Mouse (Mus musculus): ENCODE measurements around the gene Med9. TPM values are rescaled to one million over a fixed set of nuclear protein-coding genes. Genes with fewer than 3 reads are reported as not detected.

Gene Med9
- total RNA-seq (2015; ENCODE audit: low replicate concordance) = 2.9 and 3.3 TPM in 2 replicates
- 3.9 and 8.9 TPM in 2 replicates for total RNA-seq (2017; ENCODE audit: low replicate concordance)

DNA sequence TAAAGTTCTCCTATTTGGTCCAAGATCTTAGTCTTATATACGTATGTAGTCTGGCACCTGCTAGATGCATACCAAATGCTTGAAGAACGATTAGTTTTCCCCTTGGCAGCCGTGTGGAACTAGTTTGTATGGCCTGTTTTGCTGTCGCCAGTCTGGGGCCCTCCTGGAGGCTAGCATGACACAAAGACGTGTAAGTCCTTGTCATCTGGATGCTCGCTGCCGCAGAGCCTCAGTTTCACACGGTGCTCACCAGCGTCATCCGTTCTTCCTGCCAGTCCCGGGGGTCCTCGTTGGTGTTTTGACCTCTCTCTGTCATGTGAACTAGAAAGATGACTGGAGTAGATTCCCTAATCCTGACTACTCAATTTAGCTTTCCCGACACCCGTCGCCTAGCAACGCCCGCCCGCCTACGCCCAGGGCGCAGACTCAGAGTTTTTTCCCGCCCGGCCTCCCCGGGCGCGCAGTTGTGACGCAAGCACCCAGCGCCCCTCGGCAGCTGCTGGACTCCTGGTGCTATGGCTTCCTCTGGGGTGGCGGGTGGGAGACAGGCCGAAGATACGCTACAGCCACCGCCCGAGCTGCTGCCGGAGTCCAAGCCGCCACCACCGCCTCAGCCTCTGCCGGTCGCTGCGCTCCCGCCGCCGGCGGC, at the start of gene Med9:
Med9 (plus strand) TSS at position 455 of the 649 bp plus-strand sequence.
- peak; percentile 94 for ATAC-seq (replicated peaks; ENCODE audit: low FRiP score, poor library complexity, severe bottlenecking)

DNA sequence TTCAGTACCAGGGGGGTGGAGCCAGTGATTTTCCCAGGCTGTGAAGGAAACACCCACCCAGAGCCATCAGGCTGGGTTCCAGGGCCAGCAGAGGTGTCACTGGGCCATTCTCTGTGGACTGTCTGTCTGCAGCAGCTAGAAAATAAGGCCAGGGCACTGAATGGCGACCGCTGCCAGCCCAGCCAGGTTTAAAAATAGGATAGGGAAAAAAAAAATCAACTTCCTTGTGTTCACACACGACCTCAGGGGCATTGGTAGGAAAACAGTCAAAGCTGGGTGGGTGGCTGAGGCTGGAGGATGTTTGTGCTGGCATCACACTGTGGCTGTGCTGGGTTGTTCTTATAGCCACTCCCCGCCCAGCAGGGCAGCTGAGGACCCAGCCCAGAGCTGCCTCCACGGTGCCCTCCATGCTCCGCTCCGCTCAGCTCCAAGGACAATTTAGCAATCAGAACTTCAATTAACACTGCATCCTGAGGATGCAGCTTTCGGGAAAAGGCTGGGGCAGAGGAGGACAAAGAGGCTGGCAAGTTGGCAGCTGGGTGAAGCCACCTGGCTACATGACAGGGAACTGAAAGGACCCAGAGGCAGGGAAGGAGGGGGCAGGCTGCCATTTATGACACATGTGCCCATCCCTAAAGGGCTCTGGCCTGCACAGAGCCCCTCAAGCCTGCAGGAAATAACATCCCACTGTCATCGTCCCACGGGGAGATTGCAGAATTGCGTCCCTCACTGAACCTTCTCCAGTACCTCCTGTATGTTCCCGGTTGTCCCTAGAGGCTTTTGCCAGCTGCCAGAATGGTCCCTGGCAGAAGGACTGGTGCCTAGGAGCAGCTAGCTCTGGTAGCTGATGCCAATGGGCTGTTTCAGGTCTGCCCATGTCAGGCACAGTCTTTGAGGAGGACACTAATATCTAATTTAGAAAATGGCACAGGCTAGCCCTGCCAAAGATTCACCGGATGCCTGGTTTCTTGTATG, 48.0 kb upstream of the Med9 start:
- no peak for ATAC-seq (replicated peaks; ENCODE audit: low FRiP score, poor library complexity, severe bottlenecking)

DNA sequence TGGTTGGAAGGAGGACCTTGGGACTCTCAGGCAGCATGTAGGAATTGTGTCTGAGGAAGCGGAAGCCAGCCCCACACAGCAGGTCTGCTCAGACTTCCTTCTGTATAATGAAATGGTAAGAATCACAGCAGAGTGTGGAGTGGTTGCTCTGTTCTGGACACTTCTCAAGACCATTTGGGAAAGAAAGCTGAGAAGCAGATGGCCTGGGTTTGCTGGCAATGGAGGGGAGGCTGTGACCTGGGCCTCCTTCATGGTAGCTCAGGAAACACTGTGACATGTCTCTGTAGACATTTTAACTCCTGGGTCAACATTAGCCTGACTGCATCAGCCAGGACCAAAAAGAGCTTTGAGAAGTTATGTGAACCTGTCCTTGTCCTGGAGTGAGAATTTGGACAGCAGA, 47.0 kb upstream of the Med9 start:
- ATAC-seq (replicated peaks; ENCODE audit: low FRiP score, poor library complexity, severe bottlenecking) = no peak

DNA sequence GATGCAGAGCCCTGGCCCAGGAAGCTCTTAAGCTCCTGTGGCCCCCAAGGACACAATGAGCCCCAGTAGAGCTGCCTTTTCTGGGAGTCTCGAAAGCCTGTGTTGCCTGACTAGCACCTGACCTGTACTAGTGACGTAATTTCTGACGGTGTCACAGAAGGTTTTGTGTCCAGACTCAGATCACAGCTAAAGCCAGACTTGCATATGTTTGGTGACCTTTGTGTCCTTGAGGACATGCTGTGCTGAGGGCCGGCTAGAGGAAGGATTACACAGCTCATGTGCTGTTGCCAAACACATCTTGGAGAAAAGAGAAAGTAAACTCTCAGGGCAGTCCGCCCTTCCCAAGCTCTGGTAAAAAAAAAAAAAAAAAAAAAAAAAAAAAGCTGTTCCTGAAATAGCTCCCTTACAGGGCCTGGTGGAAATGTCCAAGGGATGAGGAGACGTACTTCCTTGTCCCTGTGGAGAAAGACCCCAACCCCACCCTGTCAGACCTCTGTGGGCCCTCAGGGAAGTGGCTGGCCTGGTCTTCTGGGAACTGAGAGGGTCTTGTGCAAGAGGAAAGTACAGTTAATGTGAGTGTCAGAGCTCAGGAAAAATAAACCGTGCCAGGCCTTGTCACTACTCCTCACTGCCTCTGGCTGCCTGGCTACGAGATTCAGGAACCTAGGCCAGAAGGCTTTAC, 45.8 kb upstream of the Med9 start:
- no peak for ATAC-seq (replicated peaks; ENCODE audit: low FRiP score, poor library complexity, severe bottlenecking)

DNA sequence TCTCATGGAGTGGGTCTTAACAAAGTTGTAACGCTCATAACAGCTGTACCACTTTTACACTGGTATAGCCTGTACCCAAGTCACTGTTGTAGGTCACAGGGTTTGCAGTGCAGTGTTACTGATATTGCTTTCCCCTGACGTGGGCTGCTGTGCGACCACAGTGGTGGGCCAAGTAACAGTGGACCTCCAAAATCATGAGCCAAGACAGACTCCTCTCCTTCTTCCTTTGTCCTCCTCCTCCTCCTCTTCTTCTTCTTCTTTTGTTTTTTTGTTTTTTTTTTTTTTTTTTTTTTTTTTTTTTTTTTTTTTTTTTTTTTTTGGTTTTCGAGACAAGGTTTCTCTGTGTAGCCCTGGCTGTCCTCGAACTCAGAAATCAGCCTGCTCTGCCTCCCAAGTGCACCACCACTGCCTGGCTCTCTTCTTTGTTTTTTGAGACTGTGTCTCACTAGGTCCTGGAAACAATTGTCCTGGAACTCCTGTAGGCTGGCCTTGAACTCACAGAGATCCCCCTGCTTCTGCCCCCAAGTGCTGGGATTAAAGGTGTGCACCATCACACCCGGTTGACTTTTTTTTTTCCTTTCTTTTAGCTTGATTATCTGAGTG, 41.4 kb upstream of the Med9 start:
- ATAC-seq (replicated peaks; ENCODE audit: low FRiP score, poor library complexity, severe bottlenecking) = no peak

DNA sequence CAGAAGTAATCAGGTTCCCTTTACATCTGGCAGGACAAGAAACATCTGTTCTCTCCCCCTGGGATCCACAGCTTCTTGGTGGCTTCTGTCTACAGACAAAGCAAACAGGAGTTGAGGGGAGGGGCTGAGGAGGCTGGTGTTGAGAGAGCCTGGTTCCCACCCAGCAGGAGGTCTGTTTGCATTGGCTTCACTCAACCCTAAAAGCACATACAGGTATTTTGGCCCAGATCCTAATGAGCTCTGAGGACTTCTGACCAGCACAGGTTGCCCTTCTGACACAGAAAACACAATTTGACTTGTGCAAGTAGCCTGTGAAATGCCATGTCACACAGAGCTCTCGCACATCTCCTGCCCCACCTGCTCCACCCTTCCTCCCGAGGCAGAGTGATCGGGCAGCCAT, 39.6 kb upstream of the Med9 start:
- no peak for ATAC-seq (replicated peaks; ENCODE audit: low FRiP score, poor library complexity, severe bottlenecking)

DNA sequence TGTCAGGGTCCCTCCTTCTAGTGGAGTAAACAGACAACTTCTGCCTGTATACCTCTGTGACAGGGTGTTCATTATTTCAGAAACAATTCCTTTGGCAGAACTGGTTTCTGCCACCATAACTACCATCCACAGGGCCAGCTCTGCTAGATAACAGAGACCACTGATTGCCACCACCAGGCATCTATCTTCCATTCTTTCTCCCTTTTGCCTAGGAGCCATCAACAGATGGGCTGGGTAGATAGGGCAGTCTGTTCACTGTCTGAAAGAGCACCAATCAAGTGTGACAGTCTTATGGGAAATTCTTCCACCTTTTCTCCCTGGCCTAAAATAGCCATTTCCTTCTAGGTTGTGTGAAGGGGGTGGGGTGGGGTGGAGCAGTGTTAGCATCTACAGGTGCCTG, 37.4 kb upstream of the Med9 start:
- no peak for ATAC-seq (replicated peaks; ENCODE audit: low FRiP score, poor library complexity, severe bottlenecking)

DNA sequence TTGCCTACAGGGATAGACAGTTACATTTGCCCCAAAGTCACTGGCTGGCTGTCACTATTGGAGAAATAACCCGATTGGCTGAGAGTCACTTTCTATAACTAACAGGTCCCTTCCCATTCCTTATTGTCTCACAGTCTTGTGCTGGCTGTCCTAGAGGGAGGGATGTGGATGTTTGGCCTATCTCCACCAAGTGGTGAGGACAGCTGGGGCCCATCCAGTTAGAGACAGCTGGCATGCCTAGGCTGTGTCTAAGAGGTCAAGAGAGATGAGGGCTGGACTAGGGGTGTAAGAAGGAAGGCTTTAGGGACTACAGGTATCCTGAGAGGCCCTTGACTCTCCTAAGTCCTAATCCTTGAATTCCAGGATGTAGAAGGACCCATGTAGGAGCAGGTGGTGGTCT, 36.5 kb upstream of the Med9 start:
- ATAC-seq (replicated peaks; ENCODE audit: low FRiP score, poor library complexity, severe bottlenecking) = no peak

DNA sequence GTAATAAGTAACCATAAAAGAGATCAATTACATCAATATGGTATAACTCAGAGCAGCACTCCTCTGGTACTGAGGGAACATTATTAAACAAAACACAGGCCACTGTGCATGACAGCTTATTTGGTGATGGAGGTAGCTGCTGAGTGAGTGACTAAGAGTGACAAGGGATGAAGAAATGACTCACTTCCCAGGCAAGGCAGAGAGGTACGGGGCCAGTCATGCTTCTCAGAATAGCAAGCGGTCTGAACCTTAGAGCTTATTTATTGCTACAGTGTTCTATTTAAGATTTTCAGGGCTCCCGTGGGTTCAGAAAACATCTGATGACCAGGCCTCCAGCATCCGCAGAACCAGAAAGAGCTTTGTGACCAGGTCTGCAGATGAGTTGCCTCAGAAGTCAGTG, 34.3 kb upstream of the Med9 start:
- ATAC-seq (replicated peaks; ENCODE audit: low FRiP score, poor library complexity, severe bottlenecking) = no peak

DNA sequence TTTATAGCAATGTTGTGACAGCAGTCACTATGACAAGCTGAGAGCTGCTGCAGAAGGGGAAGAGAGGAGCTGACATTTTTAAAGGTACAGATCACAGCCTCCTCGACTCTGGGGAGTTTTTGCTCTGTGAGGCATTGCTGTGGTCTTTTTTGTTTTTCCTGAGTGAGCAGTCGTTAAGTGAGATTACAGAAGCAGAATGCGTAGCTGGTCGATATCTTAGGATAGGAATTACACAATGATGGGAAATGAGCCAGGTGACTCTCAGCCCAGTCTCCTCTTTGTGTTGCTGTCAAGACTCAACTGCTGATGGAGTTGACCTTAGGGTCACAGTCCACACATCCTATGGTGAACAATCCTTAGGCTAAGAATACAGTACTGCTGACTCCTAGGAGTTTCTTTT, 30.0 kb upstream of the Med9 start:
- no peak for ATAC-seq (replicated peaks; ENCODE audit: low FRiP score, poor library complexity, severe bottlenecking)

DNA sequence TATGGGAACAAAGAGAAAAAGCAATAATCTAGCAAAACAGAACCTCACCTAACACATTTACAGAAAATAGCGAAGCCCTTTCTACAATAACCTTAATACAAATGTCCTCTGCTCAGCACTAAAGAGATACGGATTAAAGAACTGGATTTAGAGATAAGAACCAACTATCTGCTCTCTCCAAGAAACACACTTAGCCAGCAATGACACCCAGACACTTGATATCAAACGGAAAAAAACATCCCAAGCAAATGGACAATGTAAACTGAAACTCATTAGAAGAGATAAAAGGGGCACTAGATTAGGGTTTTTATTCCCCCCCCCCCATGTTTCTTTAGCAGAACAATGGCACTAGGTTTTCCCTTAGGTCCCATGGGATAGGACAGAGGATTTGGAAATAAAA, 28.6 kb upstream of the Med9 start:
- ATAC-seq (replicated peaks; ENCODE audit: low FRiP score, poor library complexity, severe bottlenecking) = no peak

DNA sequence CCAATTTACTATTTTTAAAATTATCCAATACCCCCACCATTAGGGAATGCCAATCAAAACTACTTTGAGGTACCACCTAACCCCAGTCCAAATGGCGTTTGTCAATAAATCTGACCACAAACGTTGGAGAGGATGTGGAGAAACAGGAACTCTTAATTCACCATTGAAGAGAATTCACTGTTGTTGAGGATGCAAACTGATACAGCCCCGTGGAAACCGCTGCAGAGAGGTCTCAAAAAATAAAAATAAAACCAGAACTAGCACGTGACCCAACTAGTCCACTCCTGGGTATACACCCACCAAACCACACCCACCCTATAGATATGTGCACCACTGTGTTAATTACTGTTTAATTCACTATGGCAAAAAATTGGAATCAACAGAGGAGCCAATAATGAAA, 27.7 kb upstream of the Med9 start:
- peak; percentile 56 for ATAC-seq (replicated peaks; ENCODE audit: low FRiP score, poor library complexity, severe bottlenecking)

DNA sequence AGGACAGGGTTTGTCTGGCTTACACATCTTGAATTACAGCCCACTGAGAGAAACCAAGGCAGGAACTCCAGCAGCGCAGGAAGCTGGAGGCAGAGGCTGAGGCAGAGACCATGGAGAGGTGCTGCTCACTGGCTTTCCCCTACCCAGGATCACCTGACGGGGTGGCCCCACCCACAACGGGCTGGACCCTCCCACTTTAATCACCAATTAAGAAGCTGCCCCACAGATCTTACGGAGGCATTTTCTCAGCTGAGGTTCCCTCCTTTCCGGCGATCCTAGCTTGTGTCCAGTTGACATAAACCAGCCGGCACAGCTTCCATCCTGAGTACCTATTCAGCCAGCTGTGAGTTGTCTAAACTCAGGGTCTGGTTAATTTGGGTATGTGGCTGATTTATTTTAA, 26.7 kb upstream of the Med9 start:
- peak; percentile 64 for ATAC-seq (replicated peaks; ENCODE audit: low FRiP score, poor library complexity, severe bottlenecking)

DNA sequence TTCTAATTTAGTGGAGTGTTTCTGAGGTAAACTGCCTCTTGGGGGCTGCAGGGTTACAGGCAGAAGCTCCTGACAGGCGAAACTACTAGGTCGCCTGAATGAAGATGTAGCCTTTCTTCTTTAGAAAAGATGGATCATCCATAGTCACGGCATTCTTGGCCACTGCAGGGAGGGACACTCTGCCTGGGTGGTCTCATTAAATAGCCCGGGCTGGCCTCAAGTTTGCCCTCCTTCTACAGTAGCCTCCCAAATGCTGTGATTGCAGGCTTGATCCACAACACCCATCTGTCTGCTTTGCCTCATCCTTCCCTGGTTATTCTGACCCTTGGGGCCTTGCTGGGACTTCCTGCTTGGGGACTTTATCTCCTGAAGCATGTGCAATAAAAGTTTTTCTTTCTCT, 18.0 kb upstream of the Med9 start:
- no peak for ATAC-seq (replicated peaks; ENCODE audit: low FRiP score, poor library complexity, severe bottlenecking)

DNA sequence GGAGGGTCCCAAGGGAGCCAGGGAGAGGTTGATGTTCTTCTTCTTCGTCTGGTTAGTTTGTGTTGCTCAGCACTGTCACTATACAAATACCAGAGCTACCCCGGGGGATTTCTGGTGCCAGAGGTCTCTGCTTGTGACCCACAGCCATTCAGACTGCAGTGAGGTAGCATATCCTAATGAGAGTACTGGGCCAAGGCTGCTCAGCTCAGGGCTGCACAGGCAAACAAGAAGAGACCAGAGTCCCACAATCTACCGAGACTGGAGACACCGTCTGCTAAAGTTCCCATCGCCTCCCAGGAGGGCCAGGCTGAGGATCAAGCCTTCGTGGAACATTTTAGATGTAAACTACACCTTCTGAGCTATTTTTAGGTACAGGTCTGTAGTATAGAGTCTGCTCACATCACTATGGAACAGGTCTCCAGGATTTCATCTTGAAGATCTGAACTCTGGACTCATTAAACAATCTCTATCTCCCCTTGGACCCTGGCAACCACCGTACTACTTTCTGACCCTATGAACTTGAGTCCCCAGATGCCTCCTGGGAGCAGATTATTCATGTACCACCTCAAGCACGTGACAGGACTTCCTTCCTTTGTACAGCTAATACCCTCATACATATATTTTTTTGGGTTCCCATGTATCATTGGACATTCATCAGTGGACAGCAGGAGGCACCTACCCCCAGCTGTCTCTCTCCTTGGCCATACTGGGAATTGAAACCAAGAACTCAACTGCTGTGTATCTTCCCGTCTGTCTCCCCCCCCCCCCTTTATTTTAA, 15.3 kb upstream of the Med9 start:
- no peak for ATAC-seq (replicated peaks; ENCODE audit: low FRiP score, poor library complexity, severe bottlenecking)

DNA sequence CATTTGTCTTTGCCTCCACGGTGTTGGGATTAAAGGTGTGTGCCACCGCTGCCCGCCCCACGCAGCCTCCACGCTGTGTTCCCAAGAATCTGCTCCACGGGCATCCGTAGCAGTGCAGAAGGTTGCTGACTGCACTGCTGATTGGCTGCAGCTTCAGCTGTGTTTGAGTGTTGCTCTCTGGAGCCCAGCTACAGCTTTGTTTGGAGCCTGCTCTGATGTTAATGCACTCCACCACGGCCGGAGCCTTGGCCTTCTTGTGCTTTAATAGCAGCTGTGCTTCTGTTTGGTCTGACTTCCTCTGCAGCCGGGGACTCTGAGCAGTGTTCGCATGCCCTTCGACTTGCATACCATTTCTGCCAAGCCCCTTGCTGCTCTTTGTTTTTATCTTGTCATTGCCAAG, 14.1 kb upstream of the Med9 start:
- ATAC-seq (replicated peaks; ENCODE audit: low FRiP score, poor library complexity, severe bottlenecking) = no peak

DNA sequence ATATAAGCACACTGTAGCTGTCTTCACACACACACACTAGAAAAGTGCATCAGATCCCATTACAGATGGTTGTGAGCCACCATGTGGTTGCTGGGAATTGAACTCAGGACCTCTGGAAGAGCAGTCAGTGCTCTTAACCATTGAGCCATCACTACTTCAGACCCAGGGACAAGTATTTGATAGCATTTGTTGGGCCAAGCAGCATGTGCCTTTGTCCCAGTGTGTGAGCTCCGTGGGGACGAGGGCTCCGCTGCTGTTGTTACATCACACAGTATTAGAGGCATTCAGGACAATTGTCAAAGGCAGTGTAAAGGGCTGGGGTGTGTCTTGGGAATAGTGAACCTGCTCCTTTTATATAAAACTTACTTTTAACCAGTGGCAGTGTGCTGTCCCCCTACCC, 11.0 kb upstream of the Med9 start:
- ATAC-seq (replicated peaks; ENCODE audit: low FRiP score, poor library complexity, severe bottlenecking) = no peak

DNA sequence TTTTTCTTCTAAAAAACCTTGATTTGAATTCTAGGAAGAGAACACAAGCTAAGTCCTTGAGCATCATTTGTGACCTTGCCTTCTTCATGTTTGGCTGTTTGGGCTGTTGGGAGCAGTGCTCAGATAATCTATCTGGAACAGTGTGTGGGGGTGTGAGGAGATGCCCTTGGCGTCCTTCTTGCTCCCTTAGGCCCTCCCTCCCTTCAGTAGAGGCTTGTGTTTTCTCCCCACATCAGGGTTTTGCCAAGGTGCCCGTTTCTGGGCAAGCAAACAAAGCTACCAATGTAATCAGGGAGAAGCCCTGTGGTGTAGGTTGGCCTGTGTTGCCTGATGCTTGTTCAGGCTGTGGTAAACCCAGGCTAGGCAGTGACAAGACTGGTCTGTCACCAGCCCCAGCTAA, 10.4 kb upstream of the Med9 start:
- ATAC-seq (replicated peaks; ENCODE audit: low FRiP score, poor library complexity, severe bottlenecking) = no peak

DNA sequence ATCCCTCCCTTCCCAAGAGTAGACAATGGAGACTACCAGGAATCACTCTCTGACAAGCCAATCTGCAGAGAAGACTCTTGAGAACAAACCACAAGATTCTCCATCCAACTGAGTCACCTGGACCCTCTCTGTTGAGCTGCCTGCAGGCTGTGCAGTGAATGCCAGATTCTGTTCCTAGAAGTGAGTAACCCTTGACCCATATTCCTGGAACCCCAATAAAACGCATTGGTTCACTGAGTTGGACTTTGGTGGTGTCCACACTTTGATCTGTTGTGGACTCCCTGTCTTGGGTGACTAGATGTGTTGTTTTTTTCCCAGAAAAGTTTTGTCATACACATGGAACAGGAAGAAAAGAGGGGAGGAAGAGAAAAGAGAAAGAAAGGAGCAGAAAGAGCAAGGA, 8.2 kb upstream of the Med9 start:
- no peak for ATAC-seq (replicated peaks; ENCODE audit: low FRiP score, poor library complexity, severe bottlenecking)

DNA sequence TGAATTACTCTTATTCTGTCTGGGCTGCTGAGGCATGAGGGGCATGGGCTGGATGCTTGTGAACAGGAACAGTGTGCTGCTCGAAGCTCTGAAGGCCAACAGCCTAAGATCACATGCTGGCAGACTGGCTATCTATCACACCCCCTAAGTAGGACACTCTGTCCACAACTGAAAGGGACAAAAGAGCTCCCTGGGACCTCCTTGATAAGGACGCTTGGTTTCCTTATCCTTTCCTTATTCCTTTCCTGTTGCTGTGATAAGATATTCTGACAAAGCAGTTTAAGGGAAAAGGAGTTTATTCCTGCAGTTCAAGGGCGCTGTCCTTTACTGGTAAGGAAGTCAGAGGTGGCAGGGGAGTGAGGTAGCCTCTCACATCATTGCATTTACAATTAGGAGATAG, 7.4 kb upstream of the Med9 start:
- no peak for ATAC-seq (replicated peaks; ENCODE audit: low FRiP score, poor library complexity, severe bottlenecking)
